Mouse (Mus musculus) limb, embryonic 10.5 days (tissue): Measurements from ENCODE around the gene Icmt. TPM values are rescaled to one million over a fixed set of nuclear protein-coding genes. Genes with fewer than 3 reads are reported as not detected.

Source experiments
- DNase-seq: peaks from one replicate; pipeline ENCODE4 v3.0.0-alpha.2; 2017; ENCODE audit warnings: low spot score
- H3K27ac ChIP-seq: fragments of 300-500 bp; sonication (generic); 2 replicates; pipeline ENCODE4 v1.5.1; 2016; ENCODE audit warnings: mild to moderate bottlenecking
- H3K27me3 ChIP-seq: fragments of 300-500 bp; sonication (generic); 2 replicates; pipeline ENCODE4 v1.6.1; 2016; ENCODE audit warnings: low read depth, mild to moderate bottlenecking; ENCODE audit not compliant: poor library complexity, severe bottlenecking
- H3K36me3 ChIP-seq: fragments of 300-500 bp; sonication (generic); 2 replicates; pipeline ENCODE4 v1.6.1; 2016; ENCODE audit warnings: mild to moderate bottlenecking, moderate library complexity
- H3K4me1 ChIP-seq: fragments of 300-500 bp; sonication (generic); 2 replicates; pipeline ENCODE4 v1.6.1; 2016
- H3K4me3 ChIP-seq: fragments of 300-500 bp; sonication (generic); 2 replicates; pipeline ENCODE4 v1.5.1; 2016; ENCODE audit warnings: mild to moderate bottlenecking, moderate library complexity
- H3K9me3 ChIP-seq: fragments of 300-500 bp; sonication (generic); replicated peaks from 2 replicates; pipeline ENCODE4 v1.6.1; 2016; ENCODE audit warnings: mild to moderate bottlenecking
- WGBS: fragments of 180-500 bp; shearing (Covaris S2); methylation state at CpG from one replicate; pipeline ENCODE4 v1.1.7; 2016; 5-methylcytosine and 5-hydroxymethylcytosine counted together
- polyA plus RNA-seq: library from polyadenylated mRNA; unstranded; fragments of >200 nt; fragmentation: Nextera tagmentation; extraction: Ambion mirVana; gene quantifications from 2 replicates; pipeline ENCODE4 v1.2.1, GENCODE M21; 2016

Icmt gene
- polyA plus RNA-seq, 1 experiment from 2014 or later: 33.9 TPM

- Histone ChIP-seq H3K9me3 (no peaks in the 10 kb centered on the region), H3K27ac (no peak overlapping the region), H3K27me3 (peaks cover 89% of the 10 kb centered on the region), H3K4me3 (no peak overlapping the region), H3K4me1 (peaks cover 34% of the 10 kb centered on the region), H3K36me3 (no peaks in the 10 kb centered on the region)
- 89% methylated on average over 23 of the region's 23 CpGs for WGBS
- DNase-seq: no peak
Observed at GRCm38 (mm10) chr4:152278986-152279385, 18.0 kb upstream of the Icmt start.

- H3K4me1 ChIP-seq: peaks cover 22% of the 10 kb centered on the region
- no peak for DNase-seq
- H3K4me3 ChIP-seq: no peak overlapping the region
- no peaks in the 10 kb centered on the region for H3K36me3 ChIP-seq
- H3K9me3 ChIP-seq: no peaks in the 10 kb centered on the region
- 48% methylated on average over 15 of the region's 15 CpGs for WGBS
- H3K27me3 ChIP-seq: peaks cover 89% of the 10 kb centered on the region
- H3K27ac ChIP-seq: no peak overlapping the region
Observed at GRCm38 (mm10) chr4:152281601-152282000, 15.4 kb upstream of the Icmt start.

GRCm38 (mm10) chr4:152282721-152283120, 14.3 kb upstream of the Icmt start:
- DNase-seq: no peak
- Histone ChIP-seq H3K4me3 (peak overlapping the region; percentile 44), H3K36me3 (no peaks in the 10 kb centered on the region), H3K27me3 (peaks cover 91% of the 10 kb centered on the region), H3K27ac (no peak overlapping the region; the same call in 1 of the 2 replicates), H3K9me3 (no peaks in the 10 kb centered on the region), H3K4me1 (peaks cover 23% of the 10 kb centered on the region)
- WGBS: 23% methylated on average over 34 of the region's 34 CpGs

- no peak overlapping the region; the same call in 1 of the 2 replicates for H3K27ac ChIP-seq
- peak; percentile 94 for DNase-seq
- peaks cover 23% of the 10 kb centered on the region for H3K4me1 ChIP-seq
- peaks cover 97% of the 10 kb centered on the region for H3K27me3 ChIP-seq
- WGBS: 4% methylated on average over 70 of the region's 70 CpGs
- H3K9me3 ChIP-seq: no peaks in the 10 kb centered on the region
- no peaks in the 10 kb centered on the region for H3K36me3 ChIP-seq
- H3K4me3 ChIP-seq: peak overlapping the region; percentile 44
Observed at GRCm38 (mm10) chr4:152283186-152283950, 13.7 kb upstream of the Icmt start.

- Histone ChIP-seq H3K27ac (no peak overlapping the region), H3K9me3 (no peaks in the 10 kb centered on the region), H3K36me3 (no peaks in the 10 kb centered on the region), H3K4me3 (no peak overlapping the region), H3K27me3 (peaks cover 96% of the 10 kb centered on the region), H3K4me1 (peaks cover 31% of the 10 kb centered on the region)
- 5% methylated on average over 10 of the region's 10 CpGs for WGBS
- peak; percentile 75 for DNase-seq
Observed at GRCm38 (mm10) chr4:152285505-152285904, 11.5 kb upstream of the Icmt start.

GRCm38 (mm10) chr4:152286183-152286582, 10.8 kb upstream of the Icmt start:
- H3K27ac ChIP-seq: no peak overlapping the region
- H3K36me3 ChIP-seq: no peaks in the 10 kb centered on the region
- 4% methylated on average over 32 of the region's 32 CpGs for WGBS
- H3K4me3 ChIP-seq: peak overlapping the region; percentile 14; the same call in 1 of the 2 replicates
- DNase-seq: no peak
- peaks cover 96% of the 10 kb centered on the region for H3K27me3 ChIP-seq
- no peaks in the 10 kb centered on the region for H3K9me3 ChIP-seq
- peaks cover 37% of the 10 kb centered on the region for H3K4me1 ChIP-seq

GRCm38 (mm10) chr4:152286887-152287286, 10.1 kb upstream of the Icmt start:
- peaks cover 96% of the 10 kb centered on the region for H3K27me3 ChIP-seq
- peak; percentile 88 for DNase-seq
- WGBS: 6% methylated on average over 26 of the region's 26 CpGs
- H3K4me1 ChIP-seq: peaks cover 38% of the 10 kb centered on the region
- H3K36me3 ChIP-seq: no peaks in the 10 kb centered on the region
- H3K9me3 ChIP-seq: no peaks in the 10 kb centered on the region
- H3K27ac ChIP-seq: no peak overlapping the region
- no peak overlapping the region for H3K4me3 ChIP-seq

- Histone ChIP-seq H3K27me3 (peaks cover 96% of the 10 kb centered on the region), H3K4me3 (no peak overlapping the region), H3K9me3 (no peaks in the 10 kb centered on the region), H3K4me1 (peaks cover 44% of the 10 kb centered on the region), H3K27ac (no peak overlapping the region), H3K36me3 (no peaks in the 10 kb centered on the region)
- WGBS: 17% methylated on average over 19 of the region's 19 CpGs
- DNase-seq: no peak
Observed at GRCm38 (mm10) chr4:152287317-152288120, 9.5 kb upstream of the Icmt start.

- WGBS: 57% methylated on average over 18 of the region's 18 CpGs
- H3K27me3 ChIP-seq: peaks cover 96% of the 10 kb centered on the region
- H3K9me3 ChIP-seq: no peaks in the 10 kb centered on the region
- H3K4me1 ChIP-seq: peaks cover 40% of the 10 kb centered on the region
- H3K36me3 ChIP-seq: no peaks in the 10 kb centered on the region
- no peak for DNase-seq
- no peak overlapping the region for H3K4me3 ChIP-seq
- H3K27ac ChIP-seq: no peak overlapping the region
Observed at GRCm38 (mm10) chr4:152288398-152288945, 8.6 kb upstream of the Icmt start.

GRCm38 (mm10) chr4:152290385-152290784, 6.6 kb upstream of the Icmt start:
- WGBS: 0% methylated on average over 39 of the region's 39 CpGs
- Histone ChIP-seq H3K36me3 (no peaks in the 10 kb centered on the region), H3K4me3 (peak overlapping the region; percentile 44), H3K4me1 (peaks cover 46% of the 10 kb centered on the region), H3K27ac (peak overlapping the region; percentile 46; the same call in 1 of the 2 replicates), H3K9me3 (no peaks in the 10 kb centered on the region), H3K27me3 (peaks cover 95% of the 10 kb centered on the region)
- no peak for DNase-seq

- WGBS: 14% methylated on average over 11 of the region's 11 CpGs
- H3K36me3 ChIP-seq: no peaks in the 10 kb centered on the region
- no peak for DNase-seq
- H3K27ac ChIP-seq: no peak overlapping the region
- H3K4me3 ChIP-seq: peak overlapping the region; percentile 44
- no peaks in the 10 kb centered on the region for H3K9me3 ChIP-seq
- peaks cover 95% of the 10 kb centered on the region for H3K27me3 ChIP-seq
- H3K4me1 ChIP-seq: peaks cover 52% of the 10 kb centered on the region
Observed at GRCm38 (mm10) chr4:152290991-152291390, 6.0 kb upstream of the Icmt start.

GRCm38 (mm10) chr4:152291562-152291961, 5.5 kb upstream of the Icmt start, which contains the start of gene Hes3:
TSS of gene Hes3 (minus strand) at chr4:152291662.
- peaks cover 90% of the 10 kb centered on the region for H3K27me3 ChIP-seq
- H3K4me1 ChIP-seq: peaks cover 52% of the 10 kb centered on the region
- H3K27ac ChIP-seq: no peak within 1 kb of the TSS
- peak within 1 kb of the TSS; percentile 44 for H3K4me3 ChIP-seq
- H3K36me3 ChIP-seq: no peaks in the 10 kb centered on the region
- H3K9me3 ChIP-seq: no peaks in the 10 kb centered on the region
- no peak for DNase-seq
- WGBS: 26% methylated on average over 6 of the region's 6 CpGs
